Mouse (Mus musculus) cerebellum, adult 2 months (tissue): ENCODE measurements around the gene Rps11. TPM values are rescaled to one million over a fixed set of nuclear protein-coding genes. Genes with fewer than 3 reads are reported as not detected.

Experiments used
- DNase-seq, 2 experiments: peaks; one replicate each; pipeline ENCODE4 v3.0.0; 2021
- H3K27ac ChIP-seq: fragments of 200-500 bp; 2 replicates; pipeline ENCODE4 v1.5.1; 2012; ENCODE audit warnings: low read length, control low read depth, inconsistent platforms; ENCODE audit not compliant: insufficient read depth
- H3K27me3 ChIP-seq: fragments of 200-500 bp; 2 replicates; pipeline ENCODE4 v1.6.1; 2012; ENCODE audit warnings: inconsistent platforms, mild to moderate bottlenecking, low read length, moderate library complexity; ENCODE audit not compliant: control insufficient read depth, insufficient read depth
- H3K4me1 ChIP-seq: fragments of 200-500 bp; 2 replicates; pipeline ENCODE4 v1.6.1; 2011; ENCODE audit warnings: low read length; ENCODE audit not compliant: control insufficient read depth, insufficient read depth
- H3K4me3 ChIP-seq: fragments of 200-500 bp; replicated peaks from 2 replicates; pipeline ENCODE3; 2011; ENCODE audit warnings: mild to moderate bottlenecking, low read depth, low read length, control low read depth; ENCODE audit not compliant: insufficient read depth
- CTCF ChIP-seq: fragments of 200-500 bp; IDR thresholded peaks from 2 replicates; pipeline ENCODE4 v1.5.1; 2011; ENCODE audit warnings: low read depth, mild to moderate bottlenecking, control low read depth, low read length, moderate library complexity, borderline replicate concordance; ENCODE audit not compliant: insufficient read depth
- POLR2A ChIP-seq: fragments of 200-500 bp; IDR thresholded peaks from 2 replicates; pipeline ENCODE4 v1.6.1; 2011; ENCODE audit warnings: low read length, control low read depth, borderline replicate concordance; ENCODE audit not compliant: insufficient read depth
- WGBS: fragments of 180-500 bp; shearing (Covaris S2); methylation state at CpG from one replicate; pipeline ENCODE4 v1.1.7; 2018; 5-methylcytosine and 5-hydroxymethylcytosine counted together
- polyA plus RNA-seq: library from polyadenylated mRNA; depleted of rRNA; stranded (reverse); fragments of >200 nt; gene quantifications from 2 replicates; pipeline ENCODE4 v1.2.3, GENCODE M21; 2012

Gene Rps11
- polyA plus RNA-seq, 1 experiment = 433 TPM

GRCm38 (mm10) chr7:45088597-45088996 lies 35.6 kb downstream of the Rps11 start:
- Histone ChIP-seq H3K4me1 (no peaks in the 10 kb centered on the region), H3K27me3 (no peaks in the 10 kb centered on the region; the same call in 1 of the 2 replicates), H3K27ac (no peak overlapping the region), H3K4me3 (no peak overlapping the region)
- DNase-seq = no peak
- 94% methylated on average over 17 of the region's 17 CpGs for WGBS
- TF ChIP-seq POLR2A = no peak
- no peak for TF ChIP-seq CTCF

- WGBS = 79% methylated on average over 4 of the region's 4 CpGs
- Histone ChIP-seq H3K27ac (no peak overlapping the region), H3K4me3 (no peak overlapping the region), H3K27me3 (no peaks in the 10 kb centered on the region), H3K4me1 (no peaks in the 10 kb centered on the region)
- DNase-seq = no peak
- TF ChIP-seq CTCF = no peak
- TF ChIP-seq POLR2A = no peak
These were observed 38.2 kb downstream of the Rps11 start for GRCm38 (mm10) chr7:45086084-45086483.

GRCm38 (mm10) chr7:45083300-45083890 lies 40.8 kb downstream of the Rps11 start:
- no peak for TF ChIP-seq POLR2A
- no peaks in the 10 kb centered on the region for H3K27me3 ChIP-seq
- H3K4me3 ChIP-seq = no peak overlapping the region
- H3K4me1 ChIP-seq = no peaks in the 10 kb centered on the region
- WGBS = 80% methylated on average over 22 of the region's 22 CpGs
- DNase-seq = no peak
- no peak overlapping the region for H3K27ac ChIP-seq

GRCm38 (mm10) chr7:45082401-45083299 lies 41.6 kb downstream of the Rps11 start:
- TF ChIP-seq CTCF (no peak), POLR2A (no peak)
- Histone ChIP-seq H3K4me1 (no peaks in the 10 kb centered on the region), H3K27ac (no peak overlapping the region; the same call in 1 of the 2 replicates), H3K4me3 (no peak overlapping the region), H3K27me3 (no peaks in the 10 kb centered on the region)
- WGBS = 72% methylated on average over 25 of the region's 25 CpGs
- DNase-seq = no peak

GRCm38 (mm10) chr7:45081016-45081415 lies 43.2 kb downstream of the Rps11 start:
- TF ChIP-seq POLR2A (no peak), CTCF (no peak)
- Histone ChIP-seq H3K4me1 (no peaks in the 10 kb centered on the region), H3K4me3 (no peak overlapping the region), H3K27ac (no peak overlapping the region), H3K27me3 (no peaks in the 10 kb centered on the region)
- 58% methylated on average over 5 of the region's 5 CpGs for WGBS
- no peak for DNase-seq

GRCm38 (mm10) chr7:45079856-45080255 lies 44.4 kb downstream of the Rps11 start:
- H3K4me1 ChIP-seq = peaks cover 8% of the 10 kb centered on the region
- no peak overlapping the region for H3K27ac ChIP-seq
- H3K4me3 ChIP-seq = no peak overlapping the region
- under 1% methylated on average over 10 of the region's 10 CpGs for WGBS
- DNase-seq = peak; percentile 80 to 90
- TF ChIP-seq POLR2A (no peak), CTCF (peak; percentile 89)
- no peaks in the 10 kb centered on the region for H3K27me3 ChIP-seq

- Histone ChIP-seq H3K4me1 (peaks cover 9% of the 10 kb centered on the region), H3K27me3 (no peaks in the 10 kb centered on the region), H3K27ac (no peak overlapping the region), H3K4me3 (no peak overlapping the region)
- 37% methylated on average over 9 of the region's 9 CpGs for WGBS
- TF ChIP-seq CTCF = peak; percentile 76
- TF ChIP-seq POLR2A = no peak
- peak; percentile 62 to 73 for DNase-seq
These were observed 45.7 kb downstream of the Rps11 start for GRCm38 (mm10) chr7:45078513-45078912.

GRCm38 (mm10) chr7:45077829-45078228 lies 46.4 kb downstream of the Rps11 start:
- Histone ChIP-seq H3K4me3 (no peak overlapping the region), H3K27ac (no peak overlapping the region), H3K4me1 (peaks cover 9% of the 10 kb centered on the region), H3K27me3 (no peaks in the 10 kb centered on the region)
- no peak for TF ChIP-seq POLR2A
- WGBS = 86% methylated on average over 2 of the region's 2 CpGs
- DNase-seq = no peak
